Mouse (Mus musculus) heart, adult 2 months (tissue): Measurements from ENCODE around the gene Ubald2. TPM values are rescaled to one million over a fixed set of nuclear protein-coding genes. Genes with fewer than 3 reads are reported as not detected.

Experiments used
- DNase-seq, 2 experiments: peaks; one replicate each; pipeline ENCODE4 v3.0.0; 2021
- H3K27ac ChIP-seq: fragments of 200-600 bp; 2 replicates; pipeline ENCODE4 v1.8.1; 2022
- H3K27me3 ChIP-seq: fragments of 200-500 bp; 2 replicates; pipeline ENCODE4 v1.6.1; 2012; ENCODE audit warnings: mild to moderate bottlenecking, low read length, inconsistent platforms, mixed read lengths; ENCODE audit not compliant: control insufficient read depth, insufficient read depth
- H3K36me3 ChIP-seq: fragments of 200-500 bp; 2 replicates; pipeline ENCODE4 v1.6.1; 2012; ENCODE audit warnings: low read length, inconsistent platforms; ENCODE audit not compliant: control insufficient read depth, insufficient read depth
- H3K4me1 ChIP-seq: fragments of 200-500 bp; 2 replicates; pipeline ENCODE4 v1.6.1; 2011; ENCODE audit warnings: low read length; ENCODE audit not compliant: control insufficient read depth, insufficient read depth
- H3K4me3 ChIP-seq: fragments of 200-600 bp; 2 replicates; pipeline ENCODE4 v1.8.1; 2022
- H3K79me2 ChIP-seq: fragments of 200-500 bp; replicated peaks from 2 replicates; pipeline ENCODE4 v1.6.1; 2012; ENCODE audit warnings: mild to moderate bottlenecking, inconsistent platforms, low read length, moderate library complexity, mixed read lengths; ENCODE audit not compliant: control insufficient read depth, insufficient read depth
- H3K9ac ChIP-seq: fragments of 200-500 bp; 2 replicates; pipeline ENCODE4 v1.6.1; 2012; ENCODE audit warnings: low read depth, mild to moderate bottlenecking, control low read depth, inconsistent platforms, low read length, mixed read lengths
- CTCF ChIP-seq: fragments of 200-600 bp; IDR thresholded peaks from 2 replicates; pipeline ENCODE4 v1.8.1; 2022; ENCODE audit warnings: antibody characterized with exemption, mild to moderate bottlenecking, moderate library complexity
- EP300 ChIP-seq: fragments of 200-500 bp; IDR thresholded peaks from 2 replicates; pipeline ENCODE4 v1.6.1; 2011; ENCODE audit warnings: low read depth, low read length, control low read depth; ENCODE audit not compliant: insufficient read depth
- POLR2A ChIP-seq: fragments of 200-500 bp; IDR thresholded peaks from 2 replicates; pipeline ENCODE4 v1.6.1; 2011; ENCODE audit warnings: mild to moderate bottlenecking, low read depth, low read length, control low read depth; ENCODE audit not compliant: insufficient read depth
- WGBS: fragments of 180-500 bp; shearing (Covaris S2); methylation state at CpG from one replicate; pipeline ENCODE4 v1.1.7; 2018; 5-methylcytosine and 5-hydroxymethylcytosine counted together
- intact Hi-C: fragments of 180-260 bp; cut with DNase I; formaldehyde crosslinking; loops from one replicate; pipeline ENCODE4 v1.15.1; 2025
- polyA plus RNA-seq: library from polyadenylated mRNA; depleted of rRNA; stranded (reverse); fragments of >200 nt; gene quantifications from 2 replicates; pipeline ENCODE4 v1.2.3, GENCODE M21; 2012
- total RNA-seq, 2 experiments: library from RNA; stranded (reverse); gene quantifications; 2 replicates each; pipeline ENCODE4 v1.2.3; 2021

The Ubald2 gene
- total and polyA plus RNA-seq, 3 experiments, result 29.2 to 80.1 (median 34.1) TPM

- H3K27me3 ChIP-seq, result no peaks in the 10 kb centered on the region
- intact Hi-C loops, result loop anchor here (5.0 kb wide), 1 partner anchor 42 kb away; no protein-coding TSS in a partner anchor
- peaks cover 6% of the 10 kb centered on the region; the same call in 1 of the 2 replicates for H3K36me3 ChIP-seq
- peaks cover 21% of the 10 kb centered on the region for H3K4me1 ChIP-seq
- H3K27ac ChIP-seq, result no peak overlapping the region
- WGBS, result 78% methylated on average over 19 of the region's 19 CpGs
- H3K4me3 ChIP-seq, result no peak overlapping the region
- no peak overlapping the region for H3K9ac ChIP-seq
- no peaks in the 10 kb centered on the region; the same call in 1 of the 2 replicates for H3K79me2 ChIP-seq
- DNase-seq, result no peak
- TF ChIP-seq CTCF, result no peak
- no peak for TF ChIP-seq EP300
- no peak; the same call in 1 of the 2 replicates for TF ChIP-seq POLR2A
Observed at GRCm38 (mm10) chr11:116439269-116440240, 5.7 kb downstream of the Ubald2 start.

GRCm38 (mm10) chr11:116440408-116441068 lies 6.6 kb downstream of the Ubald2 start:
- no peak overlapping the region for H3K9ac ChIP-seq
- H3K4me3 ChIP-seq, result no peak overlapping the region
- H3K4me1 ChIP-seq, result peaks cover 18% of the 10 kb centered on the region
- DNase-seq, result peak in 1 of 2 experiments; percentile 62
- TF ChIP-seq POLR2A (peak; percentile 19; the same call in 1 of the 2 replicates), EP300 (peak; percentile 53; the same call in 1 of the 2 replicates), CTCF (no peak)
- no peaks in the 10 kb centered on the region for H3K27me3 ChIP-seq
- 56% methylated on average over 7 of the region's 7 CpGs for WGBS
- peaks cover 3% of the 10 kb centered on the region; the same call in 1 of the 2 replicates for H3K36me3 ChIP-seq
- H3K79me2 ChIP-seq, result no peaks in the 10 kb centered on the region; the same call in 1 of the 2 replicates
- intact Hi-C loops, result loop anchor here (5.0 kb wide), 1 partner anchor 43 kb away; no protein-coding TSS in a partner anchor
- H3K27ac ChIP-seq, result no peak overlapping the region

GRCm38 (mm10) chr11:116442129-116442866 lies 8.4 kb downstream of the Ubald2 start:
- intact Hi-C loops, result loop anchor here (5.0 kb wide), 1 partner anchor 45 kb away; no protein-coding TSS in a partner anchor
- Histone ChIP-seq H3K36me3 (no peaks in the 10 kb centered on the region), H3K27ac (no peak overlapping the region), H3K4me3 (no peak overlapping the region), H3K9ac (no peak overlapping the region), H3K79me2 (no peaks in the 10 kb centered on the region), H3K27me3 (peaks cover 3% of the 10 kb centered on the region; the same call in 1 of the 2 replicates), H3K4me1 (peaks cover 10% of the 10 kb centered on the region)
- TF ChIP-seq POLR2A (no peak), CTCF (no peak), EP300 (no peak)
- WGBS, result 65% methylated on average over 15 of the region's 15 CpGs
- no peak for DNase-seq

- WGBS, result 57% methylated on average over 6 of the region's 6 CpGs
- Histone ChIP-seq H3K27ac (no peak overlapping the region), H3K79me2 (no peaks in the 10 kb centered on the region), H3K4me3 (no peak overlapping the region), H3K27me3 (peaks cover 3% of the 10 kb centered on the region; the same call in 1 of the 2 replicates), H3K36me3 (no peaks in the 10 kb centered on the region), H3K4me1 (peaks cover 4% of the 10 kb centered on the region), H3K9ac (no peak overlapping the region)
- DNase-seq, result no peak
- intact Hi-C loops, result loop anchor here (5.0 kb wide), 1 partner anchor 46 kb away; no protein-coding TSS in a partner anchor
- TF ChIP-seq EP300, result no peak
- no peak for TF ChIP-seq CTCF
Observed at GRCm38 (mm10) chr11:116442867-116443177, 8.9 kb downstream of the Ubald2 start.

- Histone ChIP-seq H3K4me3 (no peak overlapping the region), H3K27me3 (peaks cover 3% of the 10 kb centered on the region; the same call in 1 of the 2 replicates), H3K79me2 (no peaks in the 10 kb centered on the region), H3K4me1 (peaks cover 4% of the 10 kb centered on the region), H3K36me3 (no peaks in the 10 kb centered on the region), H3K9ac (no peak overlapping the region), H3K27ac (no peak overlapping the region)
- no peak for DNase-seq
- intact Hi-C loops, result loop anchor here (5.0 kb wide), 1 partner anchor 46 kb away; no protein-coding TSS in a partner anchor
- WGBS, result 78% methylated on average over 6 of the region's 6 CpGs
- TF ChIP-seq CTCF (no peak), POLR2A (no peak), EP300 (no peak)
Observed at GRCm38 (mm10) chr11:116443311-116443710, 9.4 kb downstream of the Ubald2 start.
